Mouse (Mus musculus): ENCODE data around the gene Adora1.

GRCm38 (mm10) chr1:134168567-134168966 lies 66.7 kb downstream of the Adora1 start:
- TF ChIP-seq CTCF (conservative IDR thresholded peaks at IDR 0.05; ENCODE audit: low read length) (no peak), POU5F1 (IDR thresholded peaks at IDR 0.05; ENCODE audit: borderline replicate concordance, low read length) (no peak)

Measured in E14TG2a.4 (cell line).